Mouse (Mus musculus): ENCODE measurements around the gene Rbm43.

- TF ChIP-seq CTCF (conservative IDR thresholded peaks at IDR 0.05; ENCODE audit: low read length): no peak
- no peak for TF ChIP-seq NANOG (IDR thresholded peaks at IDR 0.05; ENCODE audit: borderline replicate concordance, low read length)
- TF ChIP-seq POU5F1 (IDR thresholded peaks at IDR 0.05; ENCODE audit: borderline replicate concordance, low read length): no peak
These were observed 44.0 kb downstream of the Rbm43 start for GRCm38 (mm10) chr2:51890961-51891360.
